Mouse (Mus musculus) ovary, adult 18-20 months (tissue): ENCODE results near the gene Actrt2.

Experiments used
- DNase-seq: peaks from one replicate; pipeline ENCODE4 v3.0.0; 2022; ENCODE audit warnings: low spot score, mixed read lengths

The Actrt2 gene

GRCm38 (mm10) chr4:154683068-154683752 is 15.5 kb upstream of the Actrt2 start:
- no peak for DNase-seq

GRCm38 (mm10) chr4:154682311-154682710 is 14.6 kb upstream of the Actrt2 start:
- no peak for DNase-seq

- no peak for DNase-seq
Observed at GRCm38 (mm10) chr4:154675441-154676000, 7.9 kb upstream of the Actrt2 start.

- no peak for DNase-seq
Observed at GRCm38 (mm10) chr4:154674966-154675365, 7.3 kb upstream of the Actrt2 start.

GRCm38 (mm10) chr4:154674541-154674940 is 6.9 kb upstream of the Actrt2 start:
- DNase-seq, result no peak

GRCm38 (mm10) chr4:154673986-154674385 is 6.3 kb upstream of the Actrt2 start:
- no peak for DNase-seq

GRCm38 (mm10) chr4:154672027-154672426 is 4.4 kb upstream of the Actrt2 start:
- no peak for DNase-seq

GRCm38 (mm10) chr4:154671232-154671912 is 3.7 kb upstream of the Actrt2 start:
- no peak for DNase-seq

- no peak for DNase-seq
Observed at GRCm38 (mm10) chr4:154662681-154663215, 4.9 kb downstream of the Actrt2 start.

- DNase-seq, result no peak
Observed at GRCm38 (mm10) chr4:154661256-154661655, 6.4 kb downstream of the Actrt2 start.

- DNase-seq, result no peak
Observed at GRCm38 (mm10) chr4:154660025-154660424, 7.6 kb downstream of the Actrt2 start.

GRCm38 (mm10) chr4:154655134-154655910 is 12.3 kb downstream of the Actrt2 start:
- DNase-seq, result no peak

- DNase-seq, result no peak
Observed at GRCm38 (mm10) chr4:154652494-154652893, 15.2 kb downstream of the Actrt2 start.

GRCm38 (mm10) chr4:154649083-154649747 is 18.5 kb downstream of the Actrt2 start:
- no peak for DNase-seq

- DNase-seq, result no peak
Observed at GRCm38 (mm10) chr4:154642496-154642895, 25.2 kb downstream of the Actrt2 start.

- no peak for DNase-seq
Observed at GRCm38 (mm10) chr4:154641296-154642110, 26.2 kb downstream of the Actrt2 start.

- no peak for DNase-seq
Observed at GRCm38 (mm10) chr4:154640443-154641295, 27.0 kb downstream of the Actrt2 start.

GRCm38 (mm10) chr4:154639591-154640442 is 27.9 kb downstream of the Actrt2 start:
- DNase-seq, result no peak

GRCm38 (mm10) chr4:154639126-154639525 is 28.5 kb downstream of the Actrt2 start:
- no peak for DNase-seq
